Mouse (Mus musculus): Measurements from ENCODE around the gene Slc16a6.

DNA sequence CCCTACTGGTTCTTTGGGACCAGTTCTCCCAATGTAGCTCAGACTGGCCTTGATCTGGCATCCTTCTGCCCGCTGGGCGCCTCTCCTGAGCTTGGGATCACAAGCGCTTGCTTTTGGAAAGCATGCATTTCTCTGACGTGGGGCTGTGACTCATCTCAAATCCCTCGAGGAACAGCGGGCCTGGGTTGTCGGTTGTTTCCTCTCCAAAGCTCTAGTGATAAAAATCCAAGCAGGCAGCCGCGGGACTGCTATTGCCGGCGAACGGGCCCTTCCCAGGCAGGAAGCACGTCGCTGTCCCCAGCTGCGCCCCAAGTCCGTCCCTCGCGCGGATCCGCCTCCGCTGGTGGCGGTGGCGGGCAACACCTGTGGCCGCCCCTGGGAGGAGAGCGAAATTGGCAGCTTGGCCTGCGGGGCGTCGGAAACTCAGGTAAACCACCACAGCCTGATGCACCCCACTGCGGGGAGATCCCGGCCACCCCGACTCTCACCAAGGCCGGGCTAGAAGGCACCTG, 33.5 kb downstream of the Slc16a6 start:
- TF ChIP-seq POLR2A (IDR thresholded peaks at IDR 0.05; ENCODE audit: insufficient read length, low read depth) = peak; percentile 44
- peak in 2 of 3 experiments; percentile 47 to 76 for TF ChIP-seq MYOD1 (IDR thresholded peaks at IDR 0.05; ENCODE audit: control insufficient read depth in 1 of 3, insufficient read length in 2 of 3, low read depth in 2 of 3)
- TF ChIP-seq POLR2AphosphoS2 (IDR thresholded peaks at IDR 0.05; ENCODE audit: insufficient read length, low read depth) = peak; percentile 48

Data from myocyte (in vitro differentiated cells).